Comparison of ENCODE assay signal across 19 mouse cellular contexts in genomic region chr10:89222284-89222989, GRCm38 (mm10).
"Had no signal": no experiment of that assay in that cellular context is flagged by ENCODE, and none has a peak within 500 bp of the region (broad histone marks: within the 10 kb centered on the region; RNA-seq: fewer than 3 reads in every experiment).

No protein-coding gene starts in this region.

- H3K27me3 ChIP-seq: limb, embryonic 13.5 days; liver, embryonic 13.5 days had no signal

- H3K4me2 ChIP-seq: limb, embryonic 13.5 days; liver, embryonic 13.5 days; midbrain, embryonic 11.5 days had no signal

- DNase-seq: kidney, adult 8-10 months; kidney, postnatal 10 days; kidney, postnatal 4 days; layer of hippocampus, postnatal 36 days; liver, embryonic 13.5 days; lung, adult 2 months; lung, postnatal 14 days; lung, postnatal 4 days; midbrain, embryonic 14.5 days; right cerebral cortex, adult 18-20 months; right cerebral cortex, postnatal 14 days; right cerebral cortex, postnatal 4 days; thymus, adult 2 months; thymus, postnatal 14 days; thymus, postnatal 4 days had no signal

- H3K36me3 ChIP-seq: limb, embryonic 10.5 days; limb, embryonic 13.5 days; liver, embryonic 13.5 days had no signal

- H3K9me3 ChIP-seq: limb, embryonic 10.5 days; limb, embryonic 13.5 days; liver, embryonic 13.5 days had no signal

- H3K27ac ChIP-seq: limb, embryonic 10.5 days; limb, embryonic 13.5 days; liver, embryonic 13.5 days; stomach, postnatal 0 days had no signal

- H3K4me3 ChIP-seq: limb, embryonic 10.5 days; limb, embryonic 13.5 days; liver, embryonic 13.5 days had no signal

- H3K4me1 ChIP-seq: limb, embryonic 10.5 days; limb, embryonic 13.5 days; liver, embryonic 13.5 days had no signal

- H3K9ac ChIP-seq: limb, embryonic 13.5 days; liver, embryonic 13.5 days had no signal
